Mouse (Mus musculus) activated CD4-positive, CD25-positive, alpha-beta regulatory T cell (primary cell): ENCODE data around the gene Eda2r. TPM values are rescaled to one million over a fixed set of nuclear protein-coding genes. Genes with fewer than 3 reads are reported as not detected.

ENCODE experiments used
- polyA plus RNA-seq, 2 experiments: library from polyadenylated mRNA; unstranded; fragments of 100-300 nt; shearing (Covaris generic); gene quantifications; one replicate each; pipeline ENCODE4 v1.2.1; 2017

Gene Eda2r
- polyA plus RNA-seq, result not detected

DNA sequence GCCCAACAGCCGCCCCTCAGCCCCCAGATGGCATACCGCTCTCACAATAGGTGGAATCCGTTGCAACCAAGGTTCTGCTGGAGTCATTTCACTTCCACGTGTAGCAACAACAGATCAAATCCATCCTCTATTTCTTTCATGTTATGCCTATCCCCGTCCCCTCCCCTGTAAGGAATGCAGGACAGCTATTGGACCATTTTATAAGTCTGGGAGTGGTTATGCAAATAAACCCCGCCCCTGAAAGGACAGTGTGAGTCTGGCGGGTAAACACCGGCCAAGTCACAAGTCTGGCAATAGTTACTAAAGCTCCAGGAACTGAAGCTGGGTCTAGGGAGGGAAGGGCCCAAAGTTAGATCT lies at the start of gene Eda2r:
Gene Eda2r (minus strand): TSS at position 152 of the 357 bp plus-strand sequence.

